Mouse (Mus musculus) lung, adult 2 months (tissue): Measurements from ENCODE around the gene Gm10521. TPM values are rescaled to one million over a fixed set of nuclear protein-coding genes. Genes with fewer than 3 reads are reported as not detected.

Experiments used
- DNase-seq: peaks from one replicate; pipeline ENCODE4 v3.0.0; 2022
- H3K4me1 ChIP-seq: fragments of 200-500 bp; 2 replicates; pipeline ENCODE4 v1.6.1; 2011; ENCODE audit warnings: low read length; ENCODE audit not compliant: control insufficient read depth, insufficient read depth
- H3K4me3 ChIP-seq: fragments of 200-500 bp; replicated peaks from 2 replicates; pipeline ENCODE3; 2011; ENCODE audit warnings: low read depth, mild to moderate bottlenecking, control low read depth, low read length; ENCODE audit errors: extremely low read depth
- CTCF ChIP-seq: fragments of 200-500 bp; IDR thresholded peaks from 2 replicates; pipeline ENCODE4 v1.5.1; 2011; ENCODE audit warnings: mild to moderate bottlenecking, low read length, control low read depth; ENCODE audit not compliant: insufficient read depth
- POLR2A ChIP-seq: fragments of 200-500 bp; IDR thresholded peaks from 2 replicates; pipeline ENCODE4 v1.6.1; 2011; ENCODE audit warnings: low read depth, mild to moderate bottlenecking, control low read depth, low read length, borderline replicate concordance; ENCODE audit errors: extremely low read depth
- whole genome bisulfite sequencing: fragments of 180-500 bp; shearing (Covaris S2); methylation state at CpG from one replicate; pipeline ENCODE4 v1.1.7; 2018; 5-methylcytosine and 5-hydroxymethylcytosine counted together
- polyA plus RNA-seq: library from polyadenylated mRNA; depleted of rRNA; stranded (reverse); fragments of >200 nt; gene quantifications from 2 replicates; pipeline ENCODE4 v1.2.3, GENCODE M21; 2012; rRNA removed

Gm10521 gene
- polyA plus RNA-seq, 1 experiment = 1.1 TPM

DNA sequence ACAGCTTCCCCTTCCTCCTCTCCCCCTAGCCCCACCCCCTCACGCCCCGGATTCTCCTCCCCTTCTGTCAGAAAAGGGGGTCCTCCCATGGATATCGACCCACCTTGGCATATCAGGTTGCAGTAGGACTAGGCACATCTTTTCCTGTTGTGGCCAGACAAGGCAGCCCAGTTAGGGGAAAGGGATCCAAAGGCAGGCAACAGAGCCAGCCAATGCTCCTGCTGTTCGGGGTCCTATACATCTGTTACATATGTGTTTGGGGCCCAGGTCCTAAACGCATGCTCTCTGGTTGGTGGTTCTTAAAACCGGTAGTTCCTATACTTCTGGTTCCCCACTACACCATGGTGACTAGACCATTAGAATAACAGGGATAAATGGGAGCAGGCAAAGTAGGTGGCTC, 45.2 kb downstream of the Gm10521 start:
- DNase-seq = no peak

DNA sequence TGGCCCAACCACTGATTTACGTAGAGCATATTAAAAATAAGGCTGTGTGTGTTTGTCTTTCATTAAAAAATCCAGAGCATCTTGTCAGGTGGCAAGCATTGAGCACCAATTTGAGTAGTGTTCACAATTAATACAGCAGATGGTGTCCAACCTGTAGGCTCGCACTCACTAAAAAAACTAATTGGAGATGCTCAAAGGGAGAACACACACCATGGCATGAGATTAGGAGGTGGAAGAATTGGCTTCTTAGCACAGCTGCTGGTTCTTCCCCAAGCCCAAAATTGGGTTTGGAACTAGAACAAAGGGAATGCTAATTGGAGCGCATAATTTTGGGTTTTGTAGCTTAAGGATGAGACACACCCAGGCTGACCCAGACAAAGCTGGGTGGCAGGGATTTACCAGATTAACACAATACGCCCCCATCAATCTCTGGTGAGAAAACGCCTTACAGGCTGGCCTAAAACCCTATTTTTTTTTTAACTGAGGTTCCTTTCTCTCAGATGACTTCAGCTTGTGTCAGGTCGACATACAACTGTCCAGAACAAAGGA, 51.1 kb downstream of the Gm10521 start:
- TF ChIP-seq CTCF = no peak
- no peak for TF ChIP-seq POLR2A
- no peaks in the 10 kb centered on the region for H3K4me1 ChIP-seq
- H3K4me3 ChIP-seq = no peak overlapping the region
- no peak for DNase-seq
- 76% methylated on average over 6 of the region's 6 CpGs for WGBS

More for the DNA sequence above, 45.2 kb downstream of the Gm10521 start:
- no peak for TF ChIP-seq POLR2A
- TF ChIP-seq CTCF = no peak
- 76% methylated on average over 6 of the region's 6 CpGs for WGBS
- H3K4me1 ChIP-seq = no peaks in the 10 kb centered on the region
- no peak overlapping the region for H3K4me3 ChIP-seq

Other genes with a start within 250 kb of the Gm10521 start
- gene Slamf7, start 242.6 kb upstream of the Gm10521 start, polyA plus RNA-seq = 2.1 and 2.2 TPM in 2 replicates
- 9.2 and 14.4 TPM in 2 replicates for gene Cd48, start 213.7 kb upstream of the Gm10521 start, polyA plus RNA-seq
- 0.25 and 0.54 TPM in 2 replicates for gene Slamf1, start 128.5 kb upstream of the Gm10521 start, polyA plus RNA-seq
- 3.4 and 6.2 TPM in 2 replicates for gene Cd84, start 56.0 kb upstream of the Gm10521 start, polyA plus RNA-seq
- 2.4 and 2.5 TPM in 2 replicates for gene Slamf6, start 21.9 kb downstream of the Gm10521 start, polyA plus RNA-seq
- 4.4 and 9.6 TPM in 2 replicates for gene Vangl2, start 132.8 kb downstream of the Gm10521 start, polyA plus RNA-seq
- 0.05 TPM in 1 of 2 replicates, not detected in the other for gene Nhlh1, start 161.9 kb downstream of the Gm10521 start, polyA plus RNA-seq
- gene Copa, start 186.9 kb downstream of the Gm10521 start, polyA plus RNA-seq = 31.5 and 53.1 TPM in 2 replicates
- 80.1 and 95.0 TPM in 2 replicates for gene Ncstn, start 187.1 kb downstream of the Gm10521 start, polyA plus RNA-seq
- 47.4 and 63.0 TPM in 2 replicates for gene Pex19, start 231.1 kb downstream of the Gm10521 start, polyA plus RNA-seq